Mouse (Mus musculus): ENCODE data around the gene Grk1.

Grk1 gene

DNA sequence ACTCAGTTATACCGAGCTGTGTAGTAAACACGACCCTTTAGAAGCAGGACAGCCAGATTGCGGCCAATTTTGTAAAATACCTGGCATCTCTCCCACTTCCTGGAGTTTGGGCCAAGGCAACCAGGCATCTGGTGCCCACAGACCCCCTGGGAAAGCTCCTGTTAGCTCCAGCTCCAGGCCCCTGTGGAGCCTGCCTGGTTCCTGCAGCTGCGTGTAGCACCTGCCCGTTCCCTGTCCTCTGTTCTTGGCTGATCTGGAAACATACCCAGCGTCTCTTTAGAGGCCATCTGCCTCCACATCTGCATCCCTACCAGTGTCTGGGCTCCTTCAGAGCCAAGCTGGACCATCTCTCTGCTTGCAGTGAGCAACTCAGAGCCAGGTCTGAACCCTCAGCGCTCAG is 25.5 kb downstream of the Grk1 start:
- DNase-seq (ENCODE audit: low read depth): no peak

DNA sequence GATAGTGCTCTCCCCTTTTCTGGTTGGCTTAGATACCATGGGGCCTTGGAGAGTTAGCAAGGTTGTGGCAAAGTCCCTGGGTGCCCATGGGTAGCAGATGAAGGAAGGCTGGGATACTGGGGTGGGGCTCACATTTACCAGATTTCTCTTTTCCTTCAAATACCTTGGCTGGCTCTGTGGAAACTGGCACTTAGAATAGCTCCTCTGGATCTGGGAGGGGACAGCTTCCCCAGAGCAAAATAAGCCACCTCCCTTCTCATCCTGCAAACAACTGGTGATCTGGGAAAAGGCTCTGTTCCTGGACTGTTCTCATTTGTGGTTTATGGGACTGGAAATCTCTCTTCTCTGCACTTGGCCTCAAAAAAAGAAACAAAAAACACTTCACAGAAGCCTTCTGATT is 26.0 kb downstream of the Grk1 start:
- DNase-seq (ENCODE audit: low read depth): no peak

DNA sequence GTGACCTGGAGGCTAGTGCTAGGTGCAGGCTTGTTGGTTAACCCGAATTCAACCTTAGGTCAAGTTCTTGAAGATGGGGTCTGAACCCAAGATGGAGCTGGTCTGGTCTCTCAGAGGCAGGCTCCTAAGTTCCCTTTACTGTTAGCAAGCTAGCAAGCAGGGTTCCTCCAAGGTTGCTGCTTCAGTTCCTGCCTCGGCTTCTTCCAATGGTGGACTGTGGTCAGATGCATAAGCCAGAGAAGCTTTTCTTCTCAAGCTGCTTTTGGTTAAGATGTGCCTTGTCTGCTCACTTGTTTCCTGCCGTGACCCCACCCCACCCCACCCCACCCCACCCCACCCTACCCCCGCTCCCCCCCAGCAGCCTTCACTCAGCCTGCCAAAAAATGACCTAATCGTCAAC is 28.2 kb downstream of the Grk1 start:
- no peak for DNase-seq (ENCODE audit: low read depth)

DNA sequence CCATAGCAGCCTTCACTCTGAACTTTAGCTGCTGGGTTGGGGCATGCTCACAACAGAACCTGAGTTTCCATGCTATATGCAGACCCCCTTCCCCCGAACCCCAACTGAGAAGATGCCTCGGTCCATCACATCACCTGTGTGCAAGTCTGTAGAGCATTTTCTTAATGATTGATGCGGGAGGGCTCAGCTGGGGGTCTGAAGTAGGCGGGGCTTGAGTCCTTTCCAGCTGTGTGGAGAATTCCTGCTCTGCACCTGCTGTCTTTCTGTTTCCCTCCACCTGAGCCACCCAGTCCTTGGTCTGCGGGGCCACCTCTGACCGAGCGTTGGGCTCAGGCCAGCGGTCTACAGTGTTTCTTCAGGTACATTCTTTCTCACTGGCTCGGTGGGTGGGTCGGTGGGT is 30.0 kb downstream of the Grk1 start, which contains the start of gene Tmem255b:
TSS of gene Tmem255b (plus strand) at position 301 of the 400 bp plus-strand sequence.
- no peak for DNase-seq (ENCODE audit: low read depth)

DNA sequence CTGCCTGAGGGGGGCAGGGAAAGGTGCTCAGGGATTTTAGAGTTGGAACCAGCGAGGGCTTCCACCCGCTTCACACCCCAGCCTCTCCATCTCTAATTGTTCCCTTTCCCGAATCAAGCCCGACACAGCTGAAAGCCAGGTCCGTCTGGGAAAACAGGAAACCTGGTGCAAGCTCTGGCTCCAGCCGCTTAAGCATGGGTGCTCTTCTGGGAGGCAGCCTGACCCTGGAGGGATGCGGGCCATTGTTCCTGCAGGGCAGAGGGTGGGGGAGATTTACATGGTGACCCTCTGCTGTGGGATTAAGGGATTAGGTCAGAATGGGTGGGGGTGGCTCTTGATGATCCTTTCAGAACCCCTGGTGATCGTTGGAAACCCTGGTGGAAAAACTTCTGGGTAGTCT is 31.2 kb downstream of the Grk1 start:
- DNase-seq (ENCODE audit: low read depth): no peak

DNA sequence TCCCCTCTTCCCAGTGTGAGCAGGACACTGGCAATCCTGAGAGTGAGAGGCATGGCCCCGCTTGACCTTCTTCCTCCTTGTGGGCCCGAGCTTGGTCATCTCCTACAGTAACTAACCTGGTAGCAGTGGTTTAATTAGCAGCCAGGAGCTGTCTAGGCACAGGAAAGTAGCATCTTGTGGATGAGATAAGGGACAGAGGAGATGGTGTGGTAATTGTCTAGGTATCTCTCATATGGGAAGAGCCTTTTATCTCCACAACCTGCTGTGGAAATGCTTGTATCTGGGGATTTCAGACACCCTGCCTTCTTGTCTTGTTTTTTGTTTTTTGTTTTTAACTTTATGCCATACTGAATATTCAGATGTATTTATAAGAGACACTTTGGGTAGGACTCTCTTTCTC is 32.6 kb downstream of the Grk1 start:
- no peak for DNase-seq (ENCODE audit: low read depth)

DNA sequence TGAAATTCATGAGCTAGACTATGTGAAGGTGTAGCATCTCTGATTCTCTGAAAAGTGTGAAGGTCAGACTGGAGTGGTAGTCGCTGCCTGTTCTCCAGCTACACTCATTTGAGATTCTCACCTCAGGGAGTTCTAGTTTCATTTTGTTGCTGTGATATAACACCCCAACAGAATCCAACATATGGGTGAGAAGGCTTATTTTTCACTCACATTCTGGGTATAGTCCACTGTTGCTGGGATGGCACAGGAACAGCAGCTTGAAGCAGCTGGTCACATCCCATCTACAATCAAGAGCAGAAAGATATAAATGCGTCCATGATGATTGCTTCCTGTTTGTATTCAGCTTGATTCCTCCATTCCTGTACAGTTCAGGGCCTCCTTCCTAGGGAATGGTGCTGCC is 37.3 kb downstream of the Grk1 start:
- no peak for DNase-seq (ENCODE audit: low read depth)

DNA sequence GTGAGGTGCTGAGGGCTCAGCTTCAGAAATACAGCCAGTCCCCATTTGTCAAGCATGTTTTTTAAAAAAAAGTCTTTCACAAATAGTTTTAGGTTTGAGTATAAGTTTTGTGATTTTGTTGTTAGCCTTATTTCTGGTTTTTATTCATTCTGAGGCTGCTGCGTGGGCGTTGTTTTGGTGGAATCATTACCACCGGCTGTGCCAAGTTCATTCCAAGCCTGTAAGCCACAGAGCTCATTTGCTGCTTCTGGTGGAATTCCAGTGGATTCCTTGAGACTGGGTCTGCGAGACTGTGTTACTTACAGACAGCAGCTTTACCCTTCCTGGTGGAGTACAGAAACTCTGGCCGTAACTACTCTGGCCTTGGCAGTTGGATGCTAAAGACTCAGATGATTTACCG is 41.6 kb downstream of the Grk1 start:
- peak; percentile 79 for DNase-seq (ENCODE audit: low read depth)

DNA sequence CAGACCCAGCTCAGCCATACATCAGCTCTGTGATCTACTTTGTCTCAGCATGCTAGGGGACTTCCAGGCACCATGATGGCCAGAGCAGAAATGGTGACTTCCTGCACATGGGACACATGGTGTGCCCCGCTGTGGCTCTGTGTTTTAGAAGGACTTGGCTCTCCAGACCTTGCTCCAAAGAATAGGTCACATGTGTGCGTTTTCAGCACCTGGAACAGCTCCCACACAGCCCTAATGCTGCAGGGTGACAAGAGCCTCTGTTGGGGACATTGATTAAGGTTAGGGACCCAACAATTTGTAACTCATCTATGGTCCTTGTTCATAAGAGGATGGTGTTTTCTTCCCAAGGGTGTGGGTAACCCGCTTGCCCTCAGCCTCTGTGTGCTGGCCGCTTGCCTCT is 43.3 kb downstream of the Grk1 start:
- DNase-seq (ENCODE audit: low read depth): no peak

DNA sequence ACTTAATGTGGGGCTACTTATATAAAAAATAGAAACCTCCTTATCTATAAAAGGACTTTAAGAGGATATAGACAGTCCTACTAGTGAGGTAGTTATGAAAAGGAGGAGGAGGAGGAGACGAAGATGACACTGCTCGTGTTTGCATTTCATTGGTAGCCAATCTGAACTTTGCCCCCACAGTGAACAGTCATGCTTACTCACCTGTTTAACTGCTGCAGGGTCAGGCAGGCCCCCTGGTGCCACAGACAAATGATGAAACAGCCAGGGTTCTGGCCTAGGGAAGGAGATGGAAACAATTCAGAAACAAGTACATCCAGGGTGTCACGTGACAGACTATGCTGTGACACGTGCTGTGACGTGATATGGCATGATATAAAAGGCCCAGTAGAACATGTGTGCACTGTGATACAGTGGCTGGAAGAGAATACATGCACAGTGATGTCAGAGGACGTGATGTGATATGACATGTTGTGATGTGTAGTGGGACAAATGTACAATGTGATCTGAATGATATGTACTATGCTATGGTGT is 46.9 kb downstream of the Grk1 start:
- no peak for DNase-seq (ENCODE audit: low read depth)

DNA sequence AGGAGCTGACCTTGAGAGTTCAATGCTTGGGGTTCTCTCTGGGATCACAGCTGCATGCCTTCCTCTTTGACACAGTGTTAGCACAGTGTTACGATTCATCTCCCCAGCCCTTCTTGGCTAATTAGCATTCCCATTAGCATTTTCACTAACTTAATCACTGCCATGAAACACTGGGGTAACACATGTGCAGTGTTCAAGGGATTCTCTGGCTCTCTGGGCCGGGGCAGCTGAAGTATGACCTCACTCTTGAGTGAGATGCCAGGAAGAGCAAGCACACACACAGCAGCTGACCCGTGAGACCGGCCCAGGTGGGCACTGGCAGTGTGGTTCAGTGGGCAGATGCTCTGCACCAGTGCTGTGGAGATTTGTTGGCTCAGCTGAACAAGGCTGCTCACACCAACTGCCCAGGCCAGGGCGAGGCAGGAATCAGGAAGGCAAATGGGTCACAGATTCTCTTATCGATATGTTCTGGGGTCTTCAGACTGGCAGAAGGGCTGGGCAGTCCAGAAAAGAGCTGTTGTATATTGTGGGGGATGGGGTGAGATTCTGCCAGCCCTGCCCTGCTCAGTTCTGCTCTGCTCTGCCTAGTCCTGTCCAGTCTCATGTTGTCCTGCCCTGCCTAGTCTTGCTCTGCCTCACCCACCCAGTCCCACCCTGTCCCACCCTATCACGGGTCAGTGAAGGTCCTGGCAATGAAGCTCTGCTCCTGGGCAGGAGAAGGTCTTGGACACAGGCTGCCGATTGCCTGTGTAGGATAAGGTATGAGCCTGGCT is 49.6 kb downstream of the Grk1 start:
- no peak for DNase-seq (ENCODE audit: low read depth)

DNA sequence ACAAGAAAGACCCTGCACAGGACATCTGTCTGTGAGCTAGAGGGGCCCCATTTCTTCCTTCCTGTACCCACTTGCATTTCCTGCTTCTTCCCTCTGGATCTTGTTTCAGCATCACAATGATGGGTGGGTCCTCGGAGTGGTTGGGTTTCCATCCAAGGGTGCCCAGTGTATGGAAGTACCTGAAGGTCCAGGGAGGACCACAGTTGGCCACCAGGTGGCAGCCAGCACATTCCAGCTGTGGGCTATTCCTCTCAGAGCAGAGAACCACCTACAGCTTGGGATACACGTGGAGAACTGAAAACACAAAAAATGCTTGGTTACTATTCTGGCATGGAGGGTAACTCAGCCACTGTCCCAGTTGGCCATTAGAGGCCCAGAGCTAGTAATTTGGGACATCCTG is 50.4 kb downstream of the Grk1 start:
- no peak for DNase-seq (ENCODE audit: low read depth)

DNA sequence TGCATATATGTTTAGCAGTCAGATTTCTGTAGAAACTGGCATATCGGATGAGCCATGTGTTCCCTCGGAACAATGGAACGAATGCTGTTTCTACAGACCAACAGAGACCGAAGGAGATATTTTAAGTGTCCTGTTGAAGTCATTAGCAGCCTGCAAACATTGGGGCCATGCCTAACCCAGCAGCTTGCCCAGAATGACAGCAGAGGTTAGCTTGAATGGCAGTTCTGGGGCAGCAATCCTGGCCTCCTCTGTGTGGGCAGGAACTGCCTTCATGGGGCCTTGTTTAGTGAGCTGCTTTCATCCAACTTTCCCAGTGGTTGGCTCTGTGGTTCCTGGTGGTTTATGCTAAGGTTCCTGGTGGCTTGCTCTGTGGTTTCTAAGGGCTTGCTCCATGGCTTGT is 54.5 kb downstream of the Grk1 start:
- DNase-seq (ENCODE audit: low read depth): no peak

DNA sequence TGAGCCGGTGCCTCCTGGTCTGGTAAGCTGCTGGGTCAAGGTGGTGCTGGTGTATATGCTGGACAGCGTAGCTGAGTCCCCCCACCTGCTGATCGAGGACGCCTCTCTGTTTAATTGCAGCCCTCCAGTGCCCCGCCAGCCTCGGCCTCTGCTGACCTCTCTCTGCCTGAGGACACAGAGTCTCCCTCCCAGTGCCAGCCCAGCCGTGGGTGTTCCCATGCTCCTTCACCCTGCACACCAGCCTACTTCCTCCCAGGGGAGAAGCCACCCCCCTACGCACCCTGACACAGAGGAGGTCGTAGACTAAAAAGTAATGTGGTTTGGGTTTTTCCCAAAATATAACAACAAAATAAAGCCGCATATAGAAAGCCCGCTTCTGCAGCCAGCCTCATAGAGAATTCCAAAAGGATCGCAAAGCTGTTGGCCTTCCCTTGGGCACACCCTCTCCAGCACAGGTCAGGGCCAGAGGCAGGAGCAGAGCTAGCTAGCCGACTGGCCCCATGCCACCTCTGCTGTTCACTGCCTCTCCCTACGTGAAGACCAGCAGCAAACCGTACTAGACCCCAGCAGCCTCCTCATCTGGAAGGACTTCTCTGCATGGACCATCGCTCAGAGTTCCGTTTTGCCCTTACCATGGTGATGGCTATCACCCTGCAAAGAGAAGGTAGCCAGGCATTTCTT is 56.3 kb downstream of the Grk1 start:
- no peak for DNase-seq (ENCODE audit: low read depth)

DNA sequence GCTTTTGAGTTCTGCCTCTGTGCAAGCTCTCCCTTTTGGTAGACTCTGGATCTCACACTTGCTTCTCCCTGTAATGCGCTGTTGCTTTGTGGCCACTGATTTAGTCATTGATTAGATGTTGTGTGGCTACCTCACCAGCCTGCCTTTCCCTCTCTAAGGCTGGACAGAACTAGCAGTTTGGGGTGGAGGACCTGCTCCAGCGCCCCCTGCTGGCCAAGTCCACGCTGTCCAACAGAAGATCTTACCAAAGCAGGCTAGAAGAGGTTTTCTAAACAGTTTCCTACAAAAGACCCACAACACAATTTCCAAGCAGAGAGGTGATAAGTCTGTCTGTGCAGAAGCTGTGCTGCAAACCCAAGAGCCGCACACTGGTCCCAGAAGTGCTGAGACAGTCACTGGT is 57.0 kb downstream of the Grk1 start:
- DNase-seq (ENCODE audit: low read depth): no peak

DNA sequence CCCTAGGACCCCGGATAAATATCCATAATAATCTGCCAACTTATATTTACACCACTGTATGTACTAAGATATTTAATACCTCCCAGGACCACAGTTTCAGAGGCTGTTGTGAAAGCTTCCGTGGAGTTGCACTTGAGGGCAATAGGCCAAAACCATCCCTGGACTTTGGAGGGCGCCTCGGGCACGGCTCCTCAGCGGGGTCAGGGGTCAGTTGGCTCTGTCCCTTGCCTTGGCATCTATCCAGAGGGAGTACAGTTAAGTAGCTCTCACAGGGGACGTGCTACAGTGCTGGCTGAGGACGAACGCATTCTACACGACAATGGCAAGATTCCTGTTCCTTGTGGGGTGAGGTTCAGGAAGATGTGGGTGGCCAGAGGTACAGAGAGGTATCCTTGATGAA is 57.5 kb downstream of the Grk1 start:
- no peak for DNase-seq (ENCODE audit: low read depth)

DNA sequence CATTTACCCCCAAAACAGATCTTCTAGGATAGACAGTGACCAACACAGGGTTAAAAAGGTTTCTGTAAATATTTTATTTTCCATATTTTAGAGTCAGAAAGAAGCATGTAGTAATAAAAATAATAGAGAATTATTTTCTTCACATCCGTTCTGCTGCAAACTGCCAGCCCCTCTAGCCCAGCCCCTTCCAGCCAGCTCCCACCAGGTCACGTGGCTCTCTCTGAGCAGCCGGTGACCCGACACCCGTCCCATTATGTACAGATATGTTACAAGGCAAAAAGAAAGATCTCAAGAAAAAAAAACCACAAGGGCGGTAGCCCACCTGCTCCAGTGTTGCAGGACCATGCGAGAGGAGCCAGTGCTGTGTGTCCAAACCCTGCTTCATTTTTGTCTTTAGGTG is 60.4 kb downstream of the Grk1 start:
- no peak for DNase-seq (ENCODE audit: low read depth)

DNA sequence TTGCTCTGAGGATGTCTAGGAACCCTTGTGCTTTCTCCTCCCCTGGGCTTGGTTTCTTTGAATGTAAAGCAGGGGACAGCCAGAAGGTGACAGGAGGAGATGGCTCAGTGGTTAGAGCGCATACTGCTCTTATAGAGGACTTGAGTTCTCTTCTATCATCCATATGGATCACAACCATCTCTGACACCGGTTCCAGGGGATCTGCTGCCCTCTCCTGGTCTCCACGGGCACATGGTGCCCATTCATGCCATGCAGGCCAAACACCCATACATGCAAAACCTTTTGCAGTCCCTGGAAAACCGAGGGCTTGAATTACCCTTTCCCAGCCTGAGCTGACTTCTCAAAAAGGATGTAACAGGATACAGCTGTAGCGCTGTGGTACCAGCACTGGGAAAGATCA is 62.1 kb downstream of the Grk1 start:
- DNase-seq (ENCODE audit: low read depth): no peak

DNA sequence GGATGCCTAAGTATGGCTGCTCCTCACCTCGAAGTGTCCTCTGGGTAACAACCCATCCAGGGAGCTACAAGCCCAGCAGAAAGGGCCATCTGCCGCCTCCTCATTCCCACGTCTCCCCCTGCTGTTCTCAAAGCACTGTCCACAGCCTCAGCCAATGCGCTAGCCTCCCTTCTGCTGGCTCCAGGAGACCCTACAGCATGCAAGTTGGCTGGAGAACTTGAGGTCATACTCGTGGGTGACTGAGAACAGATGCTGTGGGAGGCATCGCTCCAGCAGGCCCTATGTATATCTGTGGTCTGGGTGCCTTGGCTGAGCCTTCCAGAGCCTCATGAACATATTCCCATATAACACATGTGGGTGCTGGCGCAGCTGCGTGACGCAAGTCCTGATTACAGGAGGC is 63.9 kb downstream of the Grk1 start:
- DNase-seq (ENCODE audit: low read depth): no peak

DNA sequence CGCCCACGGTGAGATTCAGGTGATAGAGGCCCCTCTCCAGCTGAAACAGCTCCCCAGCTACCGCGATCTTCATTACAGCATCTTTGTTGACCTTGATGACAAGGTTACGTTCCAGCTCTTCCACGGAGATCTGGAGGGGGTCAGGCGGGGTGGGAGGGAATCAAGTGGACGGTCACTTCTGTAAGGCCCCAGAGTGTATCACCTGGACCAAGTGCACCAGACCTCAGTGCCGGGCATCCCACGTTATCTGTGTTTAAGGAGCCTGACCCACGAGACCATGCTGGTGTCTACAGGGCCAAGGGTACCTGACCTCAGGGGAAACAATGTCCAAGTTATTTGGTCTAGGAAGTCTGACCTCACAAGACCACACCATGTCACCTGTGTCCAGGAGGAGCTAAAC is 66.6 kb downstream of the Grk1 start:
- no peak for DNase-seq (ENCODE audit: low read depth)
